20 mouse cellular contexts compared by ENCODE assay signal in genomic region chr4:55356726-55357125, GRCm38 (mm10). TPM values are rescaled to one million over a fixed set of nuclear protein-coding genes. Genes with fewer than 3 reads are reported as not detected.
A peak's percentile ranks its signal among the peaks of the same experiment; 100 is the strongest.
DNase-seq lines count a peak whose midpoint lies in the region; ATAC-seq and TF ChIP-seq lines count a peak whose summit lies in the region.
"Had no signal": no experiment of that assay in that cellular context is flagged by ENCODE, and none has a peak within 500 bp of the region (broad histone marks: within the 10 kb centered on the region; RNA-seq: fewer than 3 reads in every experiment).

No protein-coding gene starts in this region.

- no peaks in the 10 kb centered on the region for H3K9me3 ChIP-seq in heart, embryonic 13.5 days
- no peaks in the 10 kb centered on the region for H3K9me3 ChIP-seq in heart, embryonic 11.5 days (replicated peaks; ENCODE audit: control insufficient read depth, low read length)
- no peaks in the 10 kb centered on the region; the same call in 1 of the 2 replicates for H3K9me3 ChIP-seq in embryonic facial prominence, embryonic 10.5 days
- H3K9me3 ChIP-seq: embryonic facial prominence, embryonic 15.5 days; forebrain, embryonic 10.5 days; hindbrain, embryonic 15.5 days had no signal

- no peak for TF ChIP-seq POLR2A in testis, adult 2 months (IDR thresholded peaks at IDR 0.05; ENCODE audit: control insufficient read depth, low read depth, low read length)

- no peak overlapping the region for H3K9ac ChIP-seq in heart, embryonic 13.5 days
- no peak overlapping the region for H3K9ac ChIP-seq in heart, embryonic 11.5 days (ENCODE audit: low read depth, low read length)
- H3K9ac ChIP-seq: embryonic facial prominence, embryonic 15.5 days; hindbrain, embryonic 15.5 days had no signal

- H3K27me3 ChIP-seq in heart, embryonic 13.5 days (replicated peaks): no peaks in the 10 kb centered on the region
- H3K27me3 ChIP-seq in heart, embryonic 11.5 days (ENCODE audit: control insufficient read depth, insufficient read depth, low read length): no peaks in the 10 kb centered on the region
- H3K27me3 ChIP-seq in testis, adult 2 months (ENCODE audit: control insufficient read depth, insufficient read depth, low read length): no peaks in the 10 kb centered on the region
- H3K27me3 ChIP-seq in embryonic facial prominence, embryonic 10.5 days (replicated peaks; ENCODE audit: low read depth, poor library complexity, severe bottlenecking): no peaks in the 10 kb centered on the region
- H3K27me3 ChIP-seq: CH12.LX; embryonic facial prominence, embryonic 15.5 days; hindbrain, embryonic 15.5 days had no signal

- DNase-seq in adrenal gland, adult 2 months: peak; percentile 68
- no peak for DNase-seq in adrenal gland, adult 18-20 months (ENCODE audit: low spot score in 2 of 2)
- DNase-seq in testis, postnatal 10 days (ENCODE audit: low spot score): no peak
- DNase-seq in adrenal gland, postnatal 36 days: peak; percentile 36 to 59
- no peak for DNase-seq in embryonic facial prominence, embryonic 10.5 days (ENCODE audit: low spot score)
- DNase-seq: cerebellum, adult 2 months; cerebellum, postnatal 10 days; gastrocnemius, postnatal 25 days; heart, postnatal 36 days; kidney, adult 8-10 months had no signal

- TF ChIP-seq CTCF in testis, adult 2 months (IDR thresholded peaks at IDR 0.05; ENCODE audit: control insufficient read depth, insufficient read depth, insufficient replicate concordance, low read depth, low read length): no peak

- H3K27ac ChIP-seq in heart, embryonic 13.5 days (replicated peaks): peak overlapping the region; percentile 36; the same call in 1 of the 2 replicates
- H3K27ac ChIP-seq in heart, embryonic 11.5 days (ENCODE audit: low read depth, low read length): no peak overlapping the region
- H3K27ac ChIP-seq in testis, adult 2 months (ENCODE audit: control insufficient read depth, insufficient read depth, low read depth, low read length): peak overlapping the region; percentile 88
- H3K27ac ChIP-seq in embryonic facial prominence, embryonic 10.5 days (replicated peaks): no peak overlapping the region
- H3K27ac ChIP-seq: embryonic facial prominence, embryonic 15.5 days; forebrain, embryonic 10.5 days; hindbrain, embryonic 15.5 days had no signal

- ATAC-seq in heart, embryonic 13.5 days (ENCODE audit: extremely low read depth, insufficient number of reproducible peaks, low FRiP score, low TSS enrichment): no peak
- ATAC-seq in heart, embryonic 11.5 days (replicated peaks; ENCODE audit: insufficient number of reproducible peaks, low FRiP score, low TSS enrichment): no peak
- ATAC-seq: forebrain, embryonic 14.5 days; intestine, embryonic 16.5 days had no signal

- no peak overlapping the region for H3K4me2 ChIP-seq in heart, embryonic 13.5 days
- H3K4me2 ChIP-seq in heart, embryonic 11.5 days: no peak overlapping the region
- H3K4me2 ChIP-seq: embryonic facial prominence, embryonic 15.5 days; hindbrain, embryonic 15.5 days had no signal

- 51% methylated on average over 3 of the region's 3 CpGs for WGBS in heart, embryonic 13.5 days
- WGBS in heart, embryonic 11.5 days (ENCODE audit: insufficient replicate concordance): 67% methylated on average over 3 of the region's 3 CpGs
- 92% methylated on average over 3 of the region's 3 CpGs for WGBS in embryonic facial prominence, embryonic 10.5 days

- H3K36me3 ChIP-seq in heart, embryonic 13.5 days: peaks cover 33% of the 10 kb centered on the region
- peaks cover 3% of the 10 kb centered on the region; the same call in 1 of the 2 replicates for H3K36me3 ChIP-seq in heart, embryonic 11.5 days (ENCODE audit: control insufficient read depth, insufficient read depth, low read length)
- no peaks in the 10 kb centered on the region; the same call in 1 of the 2 replicates for H3K36me3 ChIP-seq in testis, adult 2 months (ENCODE audit: control insufficient read depth, insufficient read depth, low read length)
- peaks cover 55% of the 10 kb centered on the region for H3K36me3 ChIP-seq in embryonic facial prominence, embryonic 10.5 days (replicated peaks)
- H3K36me3 ChIP-seq: embryonic facial prominence, embryonic 15.5 days; hindbrain, embryonic 15.5 days had no signal

- H3K4me1 ChIP-seq in heart, embryonic 13.5 days: peaks cover 49% of the 10 kb centered on the region
- H3K4me1 ChIP-seq in heart, embryonic 11.5 days (ENCODE audit: control insufficient read depth, insufficient read depth, low read length): peaks cover 5% of the 10 kb centered on the region
- peaks cover 4% of the 10 kb centered on the region for H3K4me1 ChIP-seq in testis, adult 2 months (ENCODE audit: control insufficient read depth, insufficient read depth, low read length)
- H3K4me1 ChIP-seq in embryonic facial prominence, embryonic 10.5 days: peaks cover 10% of the 10 kb centered on the region

- H3K4me3 ChIP-seq in heart, embryonic 13.5 days: no peak overlapping the region
- no peak overlapping the region for H3K4me3 ChIP-seq in heart, embryonic 11.5 days (ENCODE audit: low read depth, low read length)
- peak overlapping the region; percentile 82 for H3K4me3 ChIP-seq in testis, adult 2 months (ENCODE audit: control insufficient read depth, low read depth, low read length)
- no peak overlapping the region for H3K4me3 ChIP-seq in embryonic facial prominence, embryonic 10.5 days
- H3K4me3 ChIP-seq: embryonic facial prominence, embryonic 15.5 days; erythroblast, embryonic 14.5 days; forebrain, embryonic 10.5 days; hindbrain, embryonic 15.5 days had no signal

RNA-seq across cellular contexts. Expression of gene Rad23b, which starts 6.9 kb away (rescaled TPM):
- 100 to 1,000 TPM; 129 to 174 TPM for total RNA-seq in adrenal gland, adult 2 months (2021)
- polyA plus RNA-seq in adrenal gland, adult 2 months (2012; rRNA removed): 314 and 322 TPM in 2 replicates
- total RNA-seq in adrenal gland, adult 18-20 months (2021): 100 to 1,000 TPM; 128 to 142 TPM
- 59.8 and 61.4 TPM in 2 replicates for polyA plus RNA-seq in heart, embryonic 13.5 days (2015; fragmentation: Nextera tagmentation; extraction: Ambion mirVana)
- polyA plus RNA-seq in heart, embryonic 11.5 days (2014; fragmentation: Nextera tagmentation; extraction: Ambion mirVana): 49.6 and 71.3 TPM in 2 replicates
- 400 and 416 TPM in 2 replicates for polyA plus RNA-seq in testis, adult 2 months (2012; rRNA removed)
- total RNA-seq in adrenal gland, postnatal 36 days (2021): 100 to 1,000 TPM; 133 to 135 TPM
- polyA plus RNA-seq in embryonic facial prominence, embryonic 10.5 days (2016; fragmentation: Nextera tagmentation; extraction: Ambion mirVana): 83.7 and 91.2 TPM in 2 replicates

Comparison
In these comparisons a context has a peak if more than half of its experiments do, and no peak if none do; other contexts are left out.
1. DNase-seq: peak in adrenal gland, adult 2 months (single experiment) and adrenal gland, postnatal 36 days (2 of 2); none in adrenal gland, adult 18-20 months (0 of 2), testis, postnatal 10 days (single experiment) and embryonic facial prominence, embryonic 10.5 days (single experiment).
2. H3K27ac ChIP-seq: peak in heart, embryonic 13.5 days (single experiment) and testis, adult 2 months (single experiment); none in heart, embryonic 11.5 days (single experiment) and embryonic facial prominence, embryonic 10.5 days (single experiment).